Mouse (Mus musculus): ENCODE data around the gene Pmel.

The Pmel gene

DNA sequence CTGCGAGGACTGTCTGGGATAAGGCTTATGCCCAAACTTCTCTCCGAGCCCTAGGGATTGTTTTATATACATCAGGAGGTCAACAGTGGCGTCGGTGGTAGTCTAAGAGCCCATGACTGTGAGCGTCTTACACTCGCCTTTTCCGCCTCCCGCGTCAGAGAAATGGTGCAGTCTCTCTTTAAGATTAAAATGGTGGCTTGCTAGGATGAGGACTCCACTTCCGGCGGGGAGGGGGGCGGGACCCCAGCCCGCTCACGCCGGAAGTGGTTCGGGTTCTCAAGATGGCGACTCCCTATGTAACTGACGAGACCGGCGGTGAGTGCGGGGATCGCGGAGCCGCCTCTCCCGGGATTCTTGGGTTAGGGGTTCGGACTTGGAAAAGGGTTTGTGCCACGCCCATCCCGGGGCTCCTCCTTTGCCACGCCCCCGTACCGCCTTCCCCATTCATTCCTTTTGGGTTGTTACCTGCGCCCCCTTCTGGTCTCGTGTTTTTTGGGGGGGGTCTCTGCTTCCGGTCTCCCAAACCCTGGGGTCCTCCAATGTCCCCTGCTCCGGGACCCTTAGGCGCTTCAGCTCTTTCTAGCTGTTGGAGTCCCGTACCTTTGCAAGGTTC, 44.4 kb downstream of the Pmel start:
- peak; percentile 74 for DNase-seq (ENCODE audit: low spot score)
